Mouse (Mus musculus) urinary bladder, postnatal 36 days (tissue): ENCODE results near the gene Gli1.

Source experiments
- DNase-seq, 2 experiments: peaks; one replicate each; pipeline ENCODE4 v3.0.0; 2022; ENCODE audit warnings: low spot score in 2 of 2, mixed read lengths in 1 of 2

Gene Gli1

GRCm38 (mm10) chr10:127341891-127342639 lies at the start of gene Gli1:
Gene Gli1, minus strand, starts transcription at chr10:127341974.
- DNase-seq, result peak; percentile 80 to 85

GRCm38 (mm10) chr10:127381743-127382134 lies 40.0 kb upstream of the Gli1 start:
- DNase-seq, result no peak

- DNase-seq, result peak; percentile 45 to 49
Measured at GRCm38 (mm10) chr10:127380767-127381742, 39.3 kb upstream of the Gli1 start.

DNA sequence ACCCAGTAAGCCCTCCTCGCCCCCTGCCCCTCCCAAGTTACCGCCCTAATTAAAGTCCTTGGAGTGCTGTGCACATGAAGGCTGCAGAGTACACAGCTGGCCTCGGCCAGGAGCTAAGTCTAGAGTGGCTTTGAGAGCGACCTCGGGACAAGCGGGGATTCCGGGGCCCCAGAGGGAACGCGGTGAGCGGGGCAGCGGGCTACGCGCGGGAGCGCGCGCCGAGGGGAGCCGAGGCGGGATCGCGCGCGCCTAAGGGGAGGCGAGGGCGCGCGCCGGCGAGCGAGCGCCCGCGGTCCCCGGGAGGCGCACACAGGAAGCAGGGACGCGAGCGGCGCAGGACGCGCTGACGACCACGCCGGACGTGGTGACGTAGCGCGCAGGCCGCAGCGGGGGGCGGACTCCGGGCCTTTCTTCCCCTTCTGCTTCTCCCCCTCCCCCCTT lies 38.5 kb upstream of the Gli1 start, which contains the start of gene R3hdm2:
R3hdm2 (plus strand) TSS at position 77 of the 441 bp plus-strand sequence.
- DNase-seq, result peak; percentile 76 to 91

GRCm38 (mm10) chr10:127379654-127380053 lies 37.9 kb upstream of the Gli1 start:
- no peak for DNase-seq

DNA sequence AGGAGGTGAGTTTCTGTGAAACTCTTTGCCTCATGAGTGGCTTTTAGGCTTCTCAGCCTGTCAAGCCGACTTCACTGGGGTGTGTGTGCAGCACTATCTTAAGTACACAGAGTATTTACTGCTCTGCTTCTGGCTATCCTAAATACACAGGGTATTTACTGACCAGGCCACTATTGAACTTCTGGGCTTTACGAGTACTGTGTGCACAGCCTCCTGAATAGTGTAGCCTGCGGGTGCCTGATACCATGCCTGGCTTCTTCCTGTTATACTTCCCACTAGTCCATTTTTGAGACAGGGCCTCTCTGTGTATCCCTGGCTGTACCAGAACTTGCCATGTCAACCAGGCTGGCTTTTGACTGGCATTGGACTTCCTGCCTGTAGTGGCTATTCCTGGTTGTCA lies 35.9 kb upstream of the Gli1 start:
- DNase-seq, result no peak

- no peak for DNase-seq
Measured at GRCm38 (mm10) chr10:127371023-127371422, 29.2 kb upstream of the Gli1 start.

- DNase-seq, result no peak
Measured at GRCm38 (mm10) chr10:127369834-127370820, 28.4 kb upstream of the Gli1 start, which contains the start of gene Inhbc. Gene Inhbc, minus strand, starts transcription at chr10:127370431.

DNA sequence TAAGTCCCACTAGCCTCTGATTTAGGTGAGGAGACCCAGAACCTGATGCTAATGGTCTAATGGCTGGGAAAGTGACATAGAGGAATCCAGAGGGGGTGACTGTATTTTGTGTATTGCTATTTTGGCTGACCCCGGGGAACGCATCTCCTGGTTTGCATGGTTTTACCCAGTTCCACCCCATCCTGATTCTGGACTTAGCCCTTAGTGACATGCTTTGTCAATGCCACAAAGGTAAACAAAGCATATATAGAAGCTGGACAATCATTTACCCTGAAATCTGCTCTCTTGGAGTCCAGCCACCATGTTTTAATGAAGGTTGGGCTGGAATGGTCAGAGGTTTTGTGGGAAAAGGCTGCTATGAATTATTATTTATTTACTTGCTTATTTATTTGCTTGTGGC lies 26.5 kb upstream of the Gli1 start:
- DNase-seq, result no peak

GRCm38 (mm10) chr10:127367116-127367515 lies 25.3 kb upstream of the Gli1 start:
- no peak for DNase-seq

DNA sequence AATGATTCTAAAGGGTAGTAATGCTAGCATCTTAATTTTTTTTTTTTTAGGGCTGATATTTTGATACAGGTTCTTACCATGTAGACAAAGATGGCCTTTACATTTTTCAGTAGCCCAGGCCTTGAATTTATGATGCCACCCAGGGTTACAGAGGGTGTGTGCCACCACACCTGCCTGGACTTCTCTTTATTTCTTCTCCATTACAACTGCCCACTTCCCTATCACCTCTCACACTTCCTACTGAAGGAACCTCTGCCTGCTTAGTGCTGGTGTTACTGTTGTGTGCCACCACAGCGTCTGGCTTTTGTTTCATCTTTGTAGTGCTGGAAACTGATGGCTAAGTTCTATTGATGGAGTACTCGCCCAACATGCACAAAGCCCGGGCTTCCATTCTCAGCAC lies 18.9 kb upstream of the Gli1 start:
- no peak for DNase-seq

GRCm38 (mm10) chr10:127355336-127355735 lies 13.6 kb upstream of the Gli1 start:
- no peak for DNase-seq

GRCm38 (mm10) chr10:127353909-127354895 lies 12.4 kb upstream of the Gli1 start, which contains the start of gene Inhbe:
Gene Inhbe, minus strand, starts transcription at chr10:127354411.
- no peak for DNase-seq

GRCm38 (mm10) chr10:127352766-127353165 lies 11.0 kb upstream of the Gli1 start:
- DNase-seq, result no peak

GRCm38 (mm10) chr10:127352187-127352586 lies 10.4 kb upstream of the Gli1 start:
- no peak for DNase-seq

DNA sequence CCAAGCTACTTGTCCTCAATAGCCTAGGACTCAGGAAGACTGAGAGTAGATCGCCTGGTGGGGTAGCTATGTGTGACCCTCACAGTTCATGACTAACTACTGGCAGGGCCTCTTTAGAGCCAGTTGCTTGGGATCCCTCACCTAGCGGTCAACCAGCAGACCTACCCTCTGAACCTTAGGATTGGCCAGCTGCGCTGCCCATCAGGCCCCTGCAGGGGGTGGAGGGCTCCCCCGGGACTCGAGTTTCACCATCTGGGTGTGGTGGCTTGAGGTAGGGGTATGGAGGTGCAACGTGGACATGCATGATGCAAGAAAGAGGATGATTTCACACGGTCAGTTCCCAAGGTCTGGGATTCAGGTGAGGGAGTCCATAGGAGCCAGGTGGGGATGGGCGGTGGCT lies 9.9 kb upstream of the Gli1 start:
- no peak for DNase-seq

DNA sequence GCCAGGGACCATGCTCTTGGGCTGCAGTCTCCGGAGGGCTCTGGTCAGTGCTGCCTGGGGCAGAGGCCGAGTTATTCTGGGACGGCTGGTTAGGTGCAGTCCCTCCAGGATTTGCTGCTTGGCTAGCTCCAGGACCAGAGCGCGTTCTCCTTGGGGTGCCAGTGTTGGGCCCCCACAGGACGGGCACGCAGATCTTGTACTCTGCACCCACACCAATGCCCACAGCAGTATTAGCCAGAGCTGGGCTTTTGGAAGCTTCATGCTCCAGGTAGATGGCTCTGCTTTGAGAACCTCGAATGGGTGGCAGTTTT lies 9.5 kb upstream of the Gli1 start:
- DNase-seq, result no peak

- peak; percentile 51 to 52 for DNase-seq
Measured at GRCm38 (mm10) chr10:127350594-127351284, 9.0 kb upstream of the Gli1 start.

DNA sequence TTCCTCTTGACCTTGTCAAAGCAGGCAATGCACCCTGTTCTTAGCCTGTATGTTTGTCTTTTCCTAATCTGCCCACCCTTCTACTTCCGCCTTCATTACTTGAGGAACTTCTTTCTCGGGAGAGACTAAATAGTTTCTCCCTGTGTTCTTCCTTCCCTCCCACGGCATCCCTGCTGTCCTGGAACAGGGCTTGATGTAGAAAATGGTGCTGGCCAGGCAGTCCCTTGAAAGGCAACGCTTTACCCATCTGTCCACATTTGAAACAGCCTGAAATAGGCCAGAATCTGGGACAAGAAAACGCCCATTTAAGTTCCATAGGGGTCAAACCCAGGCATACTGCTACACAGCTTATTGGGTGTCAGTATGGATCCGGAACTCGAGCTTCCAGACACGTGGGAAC lies 8.0 kb upstream of the Gli1 start:
- DNase-seq, result no peak
